Mouse (Mus musculus): ENCODE data around the gene Tekt2. TPM values are rescaled to one million over a fixed set of nuclear protein-coding genes. Genes with fewer than 3 reads are reported as not detected.

The Tekt2 gene
- polyA plus RNA-seq, 1 experiment from 2014 or later, result 7.7 TPM

- H3K9ac ChIP-seq (replicated peaks; ENCODE audit: low read depth, low read length), result no peak overlapping the region
- H3K27ac ChIP-seq (ENCODE audit: low read depth, low read length), result no peak overlapping the region
- WGBS, result 92% methylated on average over 16 of the region's 16 CpGs
- H3K27me3 ChIP-seq (ENCODE audit: control insufficient read depth, insufficient read depth, low read length), result no peaks in the 10 kb centered on the region
- no peak overlapping the region for H3K4me3 ChIP-seq (ENCODE audit: low read depth, low read length)
- peaks cover 17% of the 10 kb centered on the region; the same call in 1 of the 2 replicates for H3K36me3 ChIP-seq (ENCODE audit: control insufficient read depth, insufficient read depth, low read length)
- no peak for ATAC-seq (ENCODE audit: low read depth)
- H3K4me2 ChIP-seq (ENCODE audit: low read depth, low read length), result no peak overlapping the region
- no peaks in the 10 kb centered on the region; the same call in 1 of the 2 replicates for H3K4me1 ChIP-seq (ENCODE audit: control insufficient read depth, insufficient read depth, low read length)
- no peaks in the 10 kb centered on the region for H3K9me3 ChIP-seq (ENCODE audit: control insufficient read depth, low read length)
These were observed 13.8 kb downstream of the Tekt2 start for GRCm38 (mm10) chr4:126311566-126312200.

- 67% methylated on average over 5 of the region's 7 CpGs for WGBS
- H3K27ac ChIP-seq (ENCODE audit: low read depth, low read length), result no peak overlapping the region
These were observed 15.1 kb downstream of the Tekt2 start for GRCm38 (mm10) chr4:126310344-126310743.

GRCm38 (mm10) chr4:126309922-126310309 is 15.6 kb downstream of the Tekt2 start:
- Histone ChIP-seq H3K9ac (replicated peaks; ENCODE audit: low read depth, low read length) (no peak overlapping the region), H3K27me3 (ENCODE audit: control insufficient read depth, insufficient read depth, low read length) (no peaks in the 10 kb centered on the region), H3K4me2 (ENCODE audit: low read depth, low read length) (peak overlapping the region; percentile 38; the same call in 1 of the 2 replicates), H3K4me1 (ENCODE audit: control insufficient read depth, insufficient read depth, low read length) (no peaks in the 10 kb centered on the region; the same call in 1 of the 2 replicates), H3K9me3 (ENCODE audit: control insufficient read depth, low read length) (no peaks in the 10 kb centered on the region), H3K36me3 (ENCODE audit: control insufficient read depth, insufficient read depth, low read length) (peaks cover 8% of the 10 kb centered on the region; the same call in 1 of the 2 replicates), H3K27ac (ENCODE audit: low read depth, low read length) (no peak overlapping the region), H3K4me3 (ENCODE audit: low read depth, low read length) (peak overlapping the region; percentile 8; the same call in 1 of the 2 replicates)
- 1% methylated on average over 7 of the region's 7 CpGs for WGBS
- peak; percentile 86 for ATAC-seq (ENCODE audit: low read depth)

More at GRCm38 (mm10) chr4:126310344-126310743, 15.1 kb downstream of the Tekt2 start:
- no peaks in the 10 kb centered on the region for H3K9me3 ChIP-seq (ENCODE audit: control insufficient read depth, low read length)
- no peak overlapping the region for H3K9ac ChIP-seq (replicated peaks; ENCODE audit: low read depth, low read length)
- H3K4me1 ChIP-seq (ENCODE audit: control insufficient read depth, insufficient read depth, low read length), result no peaks in the 10 kb centered on the region; the same call in 1 of the 2 replicates
- ATAC-seq (ENCODE audit: low read depth), result peak; percentile 33; the same call in 1 of the 2 replicates
- no peak overlapping the region for H3K4me3 ChIP-seq (ENCODE audit: low read depth, low read length)
- no peaks in the 10 kb centered on the region for H3K27me3 ChIP-seq (ENCODE audit: control insufficient read depth, insufficient read depth, low read length)
- no peak overlapping the region for H3K4me2 ChIP-seq (ENCODE audit: low read depth, low read length)
- H3K36me3 ChIP-seq (ENCODE audit: control insufficient read depth, insufficient read depth, low read length), result peaks cover 8% of the 10 kb centered on the region; the same call in 1 of the 2 replicates

GRCm38 (mm10) chr4:126309211-126309921 is 16.1 kb downstream of the Tekt2 start:
- Histone ChIP-seq H3K4me1 (ENCODE audit: control insufficient read depth, insufficient read depth, low read length) (no peaks in the 10 kb centered on the region; the same call in 1 of the 2 replicates), H3K4me2 (ENCODE audit: low read depth, low read length) (peak overlapping the region; percentile 38), H3K9me3 (ENCODE audit: control insufficient read depth, low read length) (no peaks in the 10 kb centered on the region), H3K27ac (ENCODE audit: low read depth, low read length) (no peak overlapping the region), H3K36me3 (ENCODE audit: control insufficient read depth, insufficient read depth, low read length) (peaks cover 3% of the 10 kb centered on the region; the same call in 1 of the 2 replicates), H3K4me3 (ENCODE audit: low read depth, low read length) (peak overlapping the region; percentile 8; the same call in 1 of the 2 replicates), H3K27me3 (ENCODE audit: control insufficient read depth, insufficient read depth, low read length) (no peaks in the 10 kb centered on the region), H3K9ac (replicated peaks; ENCODE audit: low read depth, low read length) (no peak overlapping the region)
- WGBS, result 19% methylated on average over 20 of the region's 20 CpGs
- peak; percentile 45 for ATAC-seq (ENCODE audit: low read depth)

- H3K4me2 ChIP-seq (ENCODE audit: low read depth, low read length), result no peak overlapping the region
- no peaks in the 10 kb centered on the region for H3K9me3 ChIP-seq (ENCODE audit: control insufficient read depth, low read length)
- H3K9ac ChIP-seq (replicated peaks; ENCODE audit: low read depth, low read length), result no peak overlapping the region
- no peak overlapping the region for H3K27ac ChIP-seq (ENCODE audit: low read depth, low read length)
- no peak overlapping the region for H3K4me3 ChIP-seq (ENCODE audit: low read depth, low read length)
- no peaks in the 10 kb centered on the region for H3K36me3 ChIP-seq (ENCODE audit: control insufficient read depth, insufficient read depth, low read length)
- H3K4me1 ChIP-seq (ENCODE audit: control insufficient read depth, insufficient read depth, low read length), result peaks cover 2% of the 10 kb centered on the region
- H3K27me3 ChIP-seq (ENCODE audit: control insufficient read depth, insufficient read depth, low read length), result peaks cover 10% of the 10 kb centered on the region
- 14% methylated on average over 2 of the region's 2 CpGs for WGBS
- ATAC-seq (ENCODE audit: low read depth), result no peak
These were observed 18.7 kb downstream of the Tekt2 start for GRCm38 (mm10) chr4:126306827-126307226.

- peaks cover 9% of the 10 kb centered on the region for H3K4me1 ChIP-seq (ENCODE audit: control insufficient read depth, insufficient read depth, low read length)
- no peak overlapping the region for H3K27ac ChIP-seq (ENCODE audit: low read depth, low read length)
- ATAC-seq (ENCODE audit: low read depth), result no peak
- no peaks in the 10 kb centered on the region for H3K9me3 ChIP-seq (ENCODE audit: control insufficient read depth, low read length)
- 89% methylated on average over 6 of the region's 6 CpGs for WGBS
- no peak overlapping the region for H3K4me3 ChIP-seq (ENCODE audit: low read depth, low read length)
- H3K4me2 ChIP-seq (ENCODE audit: low read depth, low read length), result no peak overlapping the region
- no peak overlapping the region for H3K9ac ChIP-seq (replicated peaks; ENCODE audit: low read depth, low read length)
- peaks cover 16% of the 10 kb centered on the region for H3K27me3 ChIP-seq (ENCODE audit: control insufficient read depth, insufficient read depth, low read length)
- H3K36me3 ChIP-seq (ENCODE audit: control insufficient read depth, insufficient read depth, low read length), result no peaks in the 10 kb centered on the region
These were observed 19.4 kb downstream of the Tekt2 start for GRCm38 (mm10) chr4:126306058-126306457.

GRCm38 (mm10) chr4:126305428-126305827 is 20.1 kb downstream of the Tekt2 start:
- Histone ChIP-seq H3K4me2 (ENCODE audit: low read depth, low read length) (no peak overlapping the region), H3K36me3 (ENCODE audit: control insufficient read depth, insufficient read depth, low read length) (no peaks in the 10 kb centered on the region), H3K9me3 (ENCODE audit: control insufficient read depth, low read length) (no peaks in the 10 kb centered on the region), H3K27ac (ENCODE audit: low read depth, low read length) (no peak overlapping the region), H3K4me3 (ENCODE audit: low read depth, low read length) (no peak overlapping the region), H3K27me3 (ENCODE audit: control insufficient read depth, insufficient read depth, low read length) (peaks cover 22% of the 10 kb centered on the region), H3K9ac (replicated peaks; ENCODE audit: low read depth, low read length) (no peak overlapping the region), H3K4me1 (ENCODE audit: control insufficient read depth, insufficient read depth, low read length) (peaks cover 11% of the 10 kb centered on the region)
- 100% methylated on average over 1 of the region's 1 CpGs for WGBS
- ATAC-seq (ENCODE audit: low read depth), result no peak

- 52% methylated on average over 4 of the region's 4 CpGs for WGBS
- H3K4me2 ChIP-seq (ENCODE audit: low read depth, low read length), result no peak overlapping the region
- no peak overlapping the region for H3K9ac ChIP-seq (replicated peaks; ENCODE audit: low read depth, low read length)
- peaks cover 30% of the 10 kb centered on the region for H3K27me3 ChIP-seq (ENCODE audit: control insufficient read depth, insufficient read depth, low read length)
- H3K4me1 ChIP-seq (ENCODE audit: control insufficient read depth, insufficient read depth, low read length), result peaks cover 11% of the 10 kb centered on the region; the same call in 1 of the 2 replicates
- H3K36me3 ChIP-seq (ENCODE audit: control insufficient read depth, insufficient read depth, low read length), result no peaks in the 10 kb centered on the region
- no peaks in the 10 kb centered on the region for H3K9me3 ChIP-seq (ENCODE audit: control insufficient read depth, low read length)
- no peak overlapping the region for H3K4me3 ChIP-seq (ENCODE audit: low read depth, low read length)
- no peak for ATAC-seq (ENCODE audit: low read depth)
- H3K27ac ChIP-seq (ENCODE audit: low read depth, low read length), result no peak overlapping the region
These were observed 21.6 kb downstream of the Tekt2 start for GRCm38 (mm10) chr4:126303877-126304276.
